Mouse (Mus musculus) right cerebral cortex, postnatal 4 days (tissue): ENCODE data around the gene Exoc4.
A peak's percentile ranks its signal among the peaks of the same experiment; 100 is the strongest.

Experiments used
- DNase-seq: peaks from one replicate; pipeline ENCODE4 v3.0.0-alpha.2; 2022

Gene Exoc4

DNA sequence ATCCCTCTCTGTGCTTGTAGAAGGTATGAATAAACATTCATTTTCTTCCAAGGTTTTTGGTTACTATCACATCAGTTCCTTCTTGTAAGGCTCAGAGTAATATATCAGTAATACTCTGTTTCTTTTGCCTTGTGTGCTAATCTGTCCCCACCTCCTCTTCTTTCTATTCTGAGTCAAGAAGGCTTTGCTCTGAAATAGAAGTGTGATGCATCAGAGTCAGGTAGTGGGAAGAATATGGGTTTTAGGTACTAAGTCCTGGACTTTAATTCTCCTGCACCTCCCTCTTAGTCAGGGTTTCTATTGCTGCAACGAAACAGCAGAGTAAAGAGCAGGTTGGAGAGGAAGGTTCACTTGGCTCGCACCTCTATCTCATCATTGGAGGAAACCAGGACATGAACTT lies 240.9 kb downstream of the Exoc4 start:
- DNase-seq: no peak

DNA sequence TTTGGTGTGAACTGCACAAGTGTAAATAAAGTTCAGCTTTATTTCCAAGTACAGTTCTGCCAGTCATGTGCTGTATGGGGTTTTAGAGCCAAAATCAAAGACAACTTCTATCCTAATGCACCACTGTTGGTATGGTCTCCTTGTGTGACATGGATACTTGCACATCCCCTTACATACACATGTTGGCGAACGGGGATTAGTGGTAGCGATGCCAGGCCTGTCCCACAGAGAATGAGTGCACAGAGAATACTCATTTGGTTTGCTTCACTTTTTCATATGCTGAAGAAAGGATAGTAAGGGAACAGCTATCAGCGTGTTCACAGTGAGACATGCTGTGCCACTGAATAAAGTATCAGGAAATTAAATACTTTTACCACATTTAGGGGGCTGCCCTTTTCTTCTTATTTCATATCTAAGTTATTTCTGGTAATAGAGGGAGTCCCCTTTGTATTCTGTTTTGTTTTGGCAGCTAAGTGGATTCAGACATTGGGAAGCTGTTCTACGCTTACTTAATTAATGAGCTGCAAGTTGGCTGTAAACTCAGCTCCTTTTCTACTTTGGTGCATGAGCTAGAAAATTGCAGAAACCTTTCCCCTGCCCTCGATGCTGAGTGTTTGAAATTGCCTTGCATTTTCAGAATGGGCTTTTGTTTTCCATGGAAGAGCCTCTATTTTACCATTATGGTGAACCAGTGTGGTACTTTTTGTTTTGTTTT lies 247.4 kb downstream of the Exoc4 start:
- DNase-seq: no peak

GRCm38 (mm10) chr6:33497348-33497747 lies 248.5 kb downstream of the Exoc4 start:
- DNase-seq: no peak

GRCm38 (mm10) chr6:33502388-33502787 lies 253.5 kb downstream of the Exoc4 start:
- no peak for DNase-seq

- DNase-seq: no peak
These were observed 254.5 kb downstream of the Exoc4 start for GRCm38 (mm10) chr6:33503381-33503780.

GRCm38 (mm10) chr6:33507134-33507533 lies 258.2 kb downstream of the Exoc4 start:
- no peak for DNase-seq

- DNase-seq: no peak
These were observed 266.5 kb downstream of the Exoc4 start for GRCm38 (mm10) chr6:33515391-33515790.

DNA sequence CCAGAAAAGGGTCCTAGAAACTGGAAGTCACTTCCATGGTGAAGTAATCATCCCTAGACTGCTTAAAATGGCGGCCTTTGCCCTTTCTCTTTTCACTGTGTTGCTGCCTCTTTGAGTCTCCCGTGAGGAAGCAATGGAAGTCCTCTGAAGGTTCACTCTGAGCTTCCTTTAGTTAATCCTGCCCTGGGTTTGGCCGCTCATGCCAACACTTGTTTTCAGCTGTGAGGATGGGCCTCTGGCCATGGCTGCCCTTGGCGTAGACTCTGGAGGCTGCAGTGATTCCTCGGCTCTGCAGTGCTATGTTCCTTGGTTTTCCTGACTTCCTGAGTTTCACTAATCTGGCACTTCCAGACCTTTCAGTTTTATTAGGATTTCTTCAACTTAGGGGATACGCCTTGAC lies 267.9 kb downstream of the Exoc4 start:
- DNase-seq: no peak

- DNase-seq: no peak
These were observed 269.1 kb downstream of the Exoc4 start for GRCm38 (mm10) chr6:33517890-33518410.

DNA sequence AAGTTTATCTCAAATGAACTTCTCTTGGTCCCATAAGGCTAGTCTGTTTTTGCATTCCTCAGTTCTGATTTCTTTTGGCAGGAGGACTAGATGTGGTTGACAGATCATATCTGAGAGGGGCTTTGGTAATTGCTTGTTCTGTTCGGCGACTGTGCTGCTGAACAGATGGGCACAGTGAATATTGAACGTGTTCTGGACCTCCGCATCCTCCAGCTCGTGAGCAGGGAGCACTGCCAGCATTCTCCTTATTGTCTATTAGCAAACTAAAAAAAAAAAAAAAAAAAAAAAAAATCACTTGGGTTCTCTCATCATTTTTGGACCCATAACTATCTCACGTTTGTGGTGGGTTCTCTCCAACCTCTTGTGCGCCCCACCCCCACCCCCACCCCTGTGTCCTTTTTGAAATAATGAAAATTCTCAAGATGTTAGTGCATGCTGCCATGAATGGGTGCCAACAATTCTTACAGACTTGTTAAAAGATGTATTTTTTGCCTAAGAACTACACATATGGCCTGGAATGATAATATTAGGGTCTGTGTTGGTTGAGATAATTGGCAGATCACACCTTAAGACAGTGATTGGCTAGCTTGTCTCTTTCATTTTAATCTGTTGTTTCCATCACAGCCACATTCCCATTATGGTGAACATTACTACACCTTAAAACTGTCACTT lies 276.9 kb downstream of the Exoc4 start:
- DNase-seq: peak; percentile 70

DNA sequence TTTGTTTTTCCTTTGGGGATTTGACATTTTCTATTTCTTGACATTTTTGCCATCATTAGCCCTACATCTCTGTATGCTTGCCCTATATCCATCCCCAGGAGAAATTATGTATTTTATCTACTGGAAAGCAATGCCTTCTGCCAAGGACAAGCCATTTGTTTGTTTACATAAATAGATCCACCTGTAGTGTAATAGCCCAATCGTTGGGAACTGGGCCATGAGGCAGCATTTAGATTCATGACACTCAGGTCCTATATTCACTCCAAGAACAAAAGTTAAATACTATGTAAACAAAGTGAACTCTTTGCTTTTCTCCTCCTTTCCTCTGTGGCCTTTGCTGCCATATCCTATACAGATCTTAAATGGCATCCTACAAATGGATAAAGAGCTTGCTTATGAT lies 291.5 kb downstream of the Exoc4 start:
- no peak for DNase-seq

DNA sequence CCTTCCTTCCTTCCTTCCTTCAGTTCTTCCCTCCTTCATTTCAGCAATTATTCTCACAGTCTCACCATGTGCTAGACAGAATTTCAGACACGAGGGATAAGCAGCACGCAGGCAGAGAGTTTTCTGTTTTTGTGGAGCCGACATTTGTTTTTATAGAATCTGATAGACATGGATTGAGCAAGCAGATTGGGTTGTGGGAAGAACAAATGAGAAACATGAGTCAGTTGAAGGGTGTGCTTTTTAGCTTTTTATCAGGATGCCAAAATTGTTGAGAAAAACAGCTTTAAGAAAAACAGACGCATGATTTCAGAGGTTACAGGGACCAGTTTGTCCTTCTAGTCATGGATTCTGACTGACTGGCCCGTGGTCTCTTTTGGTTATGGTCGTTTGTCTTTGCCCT lies 293.8 kb downstream of the Exoc4 start:
- DNase-seq: no peak

DNA sequence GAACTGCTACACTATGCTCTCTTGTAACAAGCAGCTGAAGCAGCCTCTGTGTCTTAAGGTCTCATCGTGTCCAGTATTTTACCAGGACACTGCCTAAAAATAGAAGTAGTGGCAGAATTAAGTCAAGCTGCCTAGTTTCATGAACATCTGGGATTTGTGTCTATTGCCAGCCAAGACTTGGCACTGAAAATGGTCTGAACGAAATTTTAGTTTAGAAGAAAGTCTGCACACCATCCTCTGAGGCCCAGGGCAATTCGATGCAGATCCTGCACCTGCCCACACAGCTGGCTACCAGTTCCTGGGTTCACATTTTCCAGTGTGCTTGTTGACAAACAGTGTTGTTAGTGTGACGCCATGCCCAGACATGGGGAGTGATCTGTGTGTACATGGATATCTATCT lies 303.0 kb downstream of the Exoc4 start:
- no peak for DNase-seq

DNA sequence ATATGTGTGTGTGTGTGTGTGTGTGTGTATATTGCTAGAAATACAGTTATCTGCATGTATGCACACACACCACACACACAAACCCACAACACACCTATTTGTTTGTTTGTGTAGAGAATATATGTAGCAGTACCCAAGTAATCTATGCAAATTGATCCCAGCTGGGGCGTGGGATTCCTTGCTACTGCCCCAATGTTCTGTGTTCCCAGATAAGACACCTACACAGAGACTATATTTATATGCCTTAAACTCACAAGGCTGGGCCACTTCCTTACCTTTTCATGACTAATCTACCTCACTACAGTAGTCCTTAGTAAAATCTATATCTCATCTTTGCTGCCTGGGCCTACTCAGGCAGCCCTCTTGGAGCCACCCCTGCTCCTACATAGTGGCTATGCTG lies 312.0 kb downstream of the Exoc4 start:
- no peak for DNase-seq

DNA sequence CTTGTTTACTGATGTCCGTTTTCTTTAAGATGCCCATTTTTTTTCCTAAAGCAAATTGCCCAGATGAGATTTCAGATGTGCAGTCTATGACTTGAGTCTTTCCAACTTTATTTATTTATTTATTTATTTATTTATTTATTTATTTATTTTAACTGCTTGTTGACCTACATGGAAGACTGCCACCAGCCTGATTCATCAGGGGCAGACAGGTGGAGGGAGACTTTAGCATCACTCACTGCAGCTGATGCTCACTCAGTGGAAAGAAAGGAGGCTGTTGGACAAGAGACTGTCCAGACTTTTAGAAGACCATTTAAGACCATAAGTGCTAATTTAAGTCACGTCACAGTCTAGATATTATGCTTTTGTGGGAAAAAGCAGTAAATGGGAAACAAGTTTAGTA lies 313.0 kb downstream of the Exoc4 start:
- DNase-seq: no peak

DNA sequence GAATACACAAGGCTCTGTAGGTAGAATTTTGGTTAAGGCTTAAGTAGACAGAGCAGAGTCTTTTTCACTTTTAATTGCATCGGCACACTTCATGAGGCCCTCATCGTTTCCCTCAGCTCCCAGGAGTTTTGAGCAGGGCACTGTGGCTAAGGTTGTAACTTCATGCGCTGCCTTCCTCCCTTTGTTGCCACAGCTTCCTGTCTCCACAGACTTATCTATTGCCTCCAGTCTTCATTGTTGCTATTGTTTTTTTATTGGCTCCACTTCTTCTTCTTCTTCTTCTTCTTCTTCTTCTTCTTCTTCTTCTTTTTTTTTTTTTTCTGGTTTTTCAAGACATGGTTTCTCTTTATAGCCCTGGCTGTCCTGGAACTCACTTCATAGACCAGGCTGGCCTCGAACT lies 327.1 kb downstream of the Exoc4 start:
- DNase-seq: no peak

DNA sequence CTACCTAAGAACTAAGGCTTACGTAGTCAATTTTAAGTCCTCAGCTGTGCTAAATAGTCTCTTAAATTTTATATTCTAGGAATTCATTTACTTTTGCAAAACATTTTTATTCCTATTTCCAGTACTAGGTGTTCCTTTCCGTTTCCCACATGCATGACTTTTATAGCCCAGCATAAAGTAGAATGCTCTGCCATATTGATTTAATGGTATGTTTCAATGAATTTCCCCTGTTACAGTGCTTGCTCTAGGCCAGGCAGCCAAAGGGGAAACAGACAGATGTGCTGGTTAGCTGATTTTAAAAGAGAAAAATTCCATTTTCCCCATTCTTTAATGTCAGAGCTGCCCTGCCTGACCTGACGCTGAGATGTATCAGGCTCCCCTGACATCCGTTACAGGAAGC lies 359.6 kb downstream of the Exoc4 start:
- DNase-seq: no peak

DNA sequence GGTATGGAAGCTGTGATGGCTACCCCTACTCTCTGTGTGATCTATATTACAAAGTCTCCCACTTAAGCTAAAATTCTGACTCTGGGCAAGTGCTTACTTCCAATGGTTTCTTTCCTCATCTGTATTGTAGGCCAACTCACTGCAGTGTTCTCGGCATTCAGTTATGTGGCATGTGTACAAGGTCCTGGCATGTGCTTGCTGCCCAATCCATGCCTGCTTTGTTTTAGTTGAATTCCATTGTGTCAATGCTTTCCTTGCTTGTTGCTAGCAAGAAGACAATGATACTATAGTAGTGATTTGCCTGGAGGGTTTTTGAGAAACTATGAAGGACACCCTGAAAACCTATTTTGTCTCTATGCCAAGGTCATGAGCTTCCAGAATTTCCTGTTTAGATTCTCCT lies 365.1 kb downstream of the Exoc4 start:
- no peak for DNase-seq

GRCm38 (mm10) chr6:33618590-33618989 lies 369.7 kb downstream of the Exoc4 start:
- no peak for DNase-seq

GRCm38 (mm10) chr6:33620701-33621100 lies 371.8 kb downstream of the Exoc4 start:
- no peak for DNase-seq

DNA sequence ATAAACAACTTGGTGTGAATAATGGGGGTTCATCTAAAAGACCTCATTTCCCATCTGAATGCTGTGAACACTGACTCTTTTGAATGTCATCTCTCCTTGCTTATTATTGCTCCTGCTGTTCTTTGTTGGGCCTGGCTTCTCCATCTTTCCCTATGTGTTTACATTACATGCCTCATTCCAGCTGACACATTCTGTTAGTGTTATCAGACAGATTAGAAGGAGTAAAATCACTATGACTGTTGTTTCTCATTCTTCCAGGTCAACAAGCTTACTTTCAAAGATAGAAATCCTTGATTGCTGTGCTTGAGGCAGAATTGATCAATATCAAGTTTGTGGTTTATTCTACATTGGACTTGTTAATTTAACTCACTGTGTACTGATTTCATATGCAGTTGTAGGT lies 377.0 kb downstream of the Exoc4 start:
- DNase-seq: no peak

DNA sequence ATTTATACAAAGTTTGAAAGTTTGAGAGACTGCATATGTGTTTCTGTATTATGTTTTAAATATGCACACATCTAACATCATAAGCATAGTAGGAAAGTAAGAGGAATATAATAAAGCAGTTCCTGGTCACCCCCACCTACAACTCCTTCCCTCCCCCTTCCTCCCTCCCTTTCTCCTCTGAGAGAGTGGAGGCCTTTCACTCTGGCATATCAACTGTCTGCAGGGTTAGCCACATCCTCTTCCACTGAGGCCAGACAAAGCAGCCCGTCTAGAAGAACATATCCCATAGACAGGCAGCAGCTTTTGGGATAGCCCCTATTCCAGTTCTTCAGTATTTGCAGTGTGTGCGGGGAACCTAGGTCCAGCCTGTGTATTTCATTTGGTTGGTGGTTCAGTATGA lies 382.2 kb downstream of the Exoc4 start:
- DNase-seq: no peak

GRCm38 (mm10) chr6:33637192-33637591 lies 388.3 kb downstream of the Exoc4 start:
- no peak for DNase-seq

GRCm38 (mm10) chr6:33681778-33682640 lies 433.1 kb downstream of the Exoc4 start:
- peak; percentile 60 for DNase-seq
